Mouse (Mus musculus) heart, adult 8-10 months (tissue): ENCODE measurements around the gene Srsf5. TPM values are rescaled to one million over a fixed set of nuclear protein-coding genes. Genes with fewer than 3 reads are reported as not detected.
"Not testable (repeated sequence)": the region's sequence is repeated elsewhere in the genome, so short reads cannot be mapped to it uniquely, and the experiment has no call there.

ENCODE experiments used
- DNase-seq: peaks from one replicate; pipeline ENCODE4 v3.0.0; 2022; ENCODE audit warnings: low spot score
- total RNA-seq, 4 experiments: library from RNA; stranded (reverse); gene quantifications; 2 replicates each; pipeline ENCODE4 v1.2.4; 2022

The Srsf5 gene
- total RNA-seq, 4 experiments from 2014 or later, result 63.1 to 209 (median 139) TPM

- DNase-seq, result no peak
These were observed 2.9 kb downstream of the Srsf5 start for GRCm38 (mm10) chr12:80948202-80948601.

GRCm38 (mm10) chr12:80949603-80950002 is 4.3 kb downstream of the Srsf5 start:
- DNase-seq, result not testable (repeated sequence)

GRCm38 (mm10) chr12:80951640-80952219 is 6.4 kb downstream of the Srsf5 start:
- DNase-seq, result no peak

GRCm38 (mm10) chr12:80952526-80952925 is 7.2 kb downstream of the Srsf5 start:
- no peak for DNase-seq

GRCm38 (mm10) chr12:80956039-80956438 is 10.7 kb downstream of the Srsf5 start:
- DNase-seq, result no peak

DNA sequence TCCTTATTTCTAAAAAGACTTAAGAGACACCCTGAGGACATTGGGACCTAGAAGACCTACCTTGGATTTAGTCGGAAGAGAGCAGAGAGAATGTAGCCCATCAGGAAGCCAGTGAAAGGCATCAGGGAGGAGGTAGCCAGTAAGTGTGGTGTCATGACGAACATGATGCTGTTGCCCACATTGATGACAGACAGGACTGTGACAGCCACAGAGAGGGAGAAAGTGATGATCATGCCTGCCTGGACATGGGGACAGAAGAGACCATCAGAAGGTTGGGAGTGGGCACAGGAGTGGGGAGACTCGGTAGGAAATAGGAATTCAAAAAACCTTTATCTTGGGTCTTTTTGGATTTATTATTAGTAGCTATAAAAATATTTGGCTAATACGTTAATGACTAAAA is 12.7 kb downstream of the Srsf5 start:
- DNase-seq, result no peak

GRCm38 (mm10) chr12:80962566-80962965 is 17.3 kb downstream of the Srsf5 start:
- DNase-seq, result no peak

GRCm38 (mm10) chr12:80966059-80966838 is 20.9 kb downstream of the Srsf5 start:
- no peak for DNase-seq

DNA sequence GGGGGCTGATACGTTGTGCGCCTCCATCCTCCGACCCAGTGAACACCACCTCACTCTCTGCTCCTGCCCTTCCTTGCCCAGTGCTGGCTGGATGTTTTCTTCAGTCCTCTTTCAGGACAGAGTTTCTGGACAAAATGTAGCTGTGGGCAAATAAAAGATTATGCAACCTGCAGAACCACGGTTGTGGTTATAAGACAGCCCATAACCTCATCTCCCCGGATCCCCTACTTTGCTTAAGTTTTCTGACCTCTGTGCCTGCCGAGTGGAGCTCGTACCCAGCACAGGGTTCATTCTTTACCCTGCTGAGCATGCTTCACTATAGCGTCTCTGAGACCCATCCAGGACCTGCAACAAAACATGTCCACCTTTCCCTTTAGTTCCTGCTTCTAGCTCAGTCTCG is 22.6 kb downstream of the Srsf5 start:
- no peak for DNase-seq

DNA sequence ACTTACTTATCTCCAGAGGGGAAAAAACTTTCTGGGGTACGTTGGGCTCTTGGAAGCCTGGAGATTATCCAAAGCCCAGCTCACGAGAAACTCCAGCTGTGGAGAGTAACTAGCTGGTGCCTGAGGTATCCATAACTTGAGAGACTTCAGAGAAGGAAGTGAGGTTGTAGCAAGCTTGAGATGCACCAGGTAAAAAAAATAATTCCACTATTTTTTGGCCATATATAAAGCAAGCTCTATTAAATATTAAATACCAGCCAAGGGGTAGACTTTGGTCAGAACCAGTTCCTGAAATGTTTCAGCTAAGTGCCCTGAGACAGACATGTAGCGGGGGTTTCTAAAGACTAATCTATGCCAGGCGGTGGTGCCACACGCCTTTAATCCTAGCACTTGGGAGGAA is 23.3 kb downstream of the Srsf5 start, which contains the start of gene Slc10a1:
Gene Slc10a1 (minus strand): TSS at position 101 of the 400 bp plus-strand sequence.
- DNase-seq, result no peak

DNA sequence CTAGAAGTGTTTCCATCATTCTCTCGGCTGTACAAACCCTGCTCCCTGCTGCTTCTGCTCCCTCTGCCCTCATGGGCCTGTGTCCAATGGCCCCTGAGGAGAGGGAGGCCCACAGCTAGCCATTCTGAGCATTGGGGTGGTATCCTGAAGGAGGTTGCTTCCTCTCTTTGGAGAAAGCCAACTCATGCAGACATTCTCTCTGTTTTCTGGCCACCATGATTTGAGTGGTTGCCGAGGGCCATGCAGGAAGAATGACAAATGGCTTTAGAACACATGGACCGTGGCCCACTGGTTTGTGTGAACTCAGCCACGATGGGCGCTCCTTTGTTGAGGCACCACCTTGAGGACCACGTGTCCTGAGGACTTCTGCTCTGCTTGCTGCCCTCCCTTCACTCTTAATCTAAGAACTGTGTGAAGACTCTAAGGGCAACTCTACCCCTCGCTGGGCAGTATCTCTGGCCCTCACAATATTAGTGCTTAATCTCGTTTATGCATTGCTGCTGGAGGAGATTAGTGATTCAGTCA is 24.9 kb downstream of the Srsf5 start:
- DNase-seq, result no peak

DNA sequence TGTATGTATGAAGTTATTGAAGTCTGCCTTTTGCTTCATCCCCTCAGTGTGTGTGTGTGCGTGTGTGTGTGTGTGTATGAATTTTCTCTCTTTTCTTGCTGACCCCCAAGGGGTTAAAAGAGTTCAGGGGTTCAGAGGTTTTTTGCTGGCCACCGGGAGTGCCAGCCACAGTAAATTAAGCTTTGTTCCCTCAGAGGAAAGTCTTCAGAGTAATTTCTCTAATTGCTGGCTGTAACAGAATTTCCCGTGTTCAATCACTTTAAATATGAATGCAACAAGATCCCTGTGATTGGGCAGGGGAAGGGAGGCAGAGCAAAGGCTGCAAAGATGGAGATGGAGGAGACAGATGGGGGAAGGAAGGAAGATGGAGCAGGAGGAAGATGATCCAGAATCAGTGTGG is 26.5 kb downstream of the Srsf5 start:
- DNase-seq, result no peak

DNA sequence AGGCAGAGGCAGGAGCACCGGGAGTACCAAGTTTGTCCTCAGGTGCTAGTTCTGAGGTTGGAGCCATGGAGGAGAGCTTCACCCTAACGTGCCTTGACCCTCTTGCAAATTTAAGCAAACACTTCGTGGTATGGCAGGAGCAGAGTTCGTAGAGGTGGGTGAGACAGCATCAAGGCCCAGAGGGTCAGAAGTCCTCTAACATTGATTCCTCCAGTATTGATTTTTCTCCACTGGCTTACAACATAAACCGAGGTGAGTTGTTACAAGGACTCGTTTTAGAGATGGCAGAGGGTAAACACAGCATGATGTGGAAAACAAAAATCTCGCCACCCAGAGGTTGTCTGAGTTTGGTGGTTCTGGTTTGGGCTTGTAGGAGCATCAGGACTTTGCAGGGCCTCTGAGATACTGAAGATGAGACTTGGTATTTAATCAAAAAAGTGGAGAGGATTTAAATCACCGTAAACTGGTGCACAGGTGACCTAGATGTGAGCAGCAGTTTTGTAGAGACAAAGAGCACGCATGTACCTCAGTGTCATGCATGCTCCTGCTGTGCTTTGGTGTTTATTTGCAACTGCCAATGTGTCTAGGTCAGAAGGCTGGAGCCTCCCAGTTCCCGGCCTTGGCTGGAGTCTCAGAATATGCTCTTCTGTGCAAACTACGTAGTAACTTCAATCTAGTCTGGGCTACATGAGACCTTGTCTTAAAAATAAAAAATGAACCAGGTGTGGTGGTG is 30.8 kb downstream of the Srsf5 start:
- no peak for DNase-seq

GRCm38 (mm10) chr12:80982326-80982725 is 37.0 kb downstream of the Srsf5 start:
- DNase-seq, result peak; percentile 67

- no peak for DNase-seq
These were observed 38.4 kb downstream of the Srsf5 start for GRCm38 (mm10) chr12:80983695-80984094.

DNA sequence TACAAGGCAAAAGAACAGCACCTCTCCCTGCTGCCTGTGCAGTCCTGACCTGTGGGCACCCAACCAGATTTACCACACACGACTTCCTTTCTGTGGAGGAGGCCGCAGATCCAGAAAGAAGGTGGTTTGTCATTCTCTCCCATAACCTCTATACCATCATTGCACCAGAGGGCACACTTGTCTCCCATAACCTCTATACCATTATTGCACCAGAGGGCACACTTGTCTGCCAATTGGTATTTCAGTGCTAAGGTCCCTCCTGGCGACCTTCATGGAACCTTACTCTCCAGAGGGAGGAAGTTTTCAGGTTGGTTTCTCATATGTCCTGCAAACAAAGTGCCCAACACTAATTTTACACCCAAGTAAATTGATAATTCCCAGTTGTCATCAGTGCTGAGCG is 41.3 kb downstream of the Srsf5 start:
- DNase-seq, result no peak

DNA sequence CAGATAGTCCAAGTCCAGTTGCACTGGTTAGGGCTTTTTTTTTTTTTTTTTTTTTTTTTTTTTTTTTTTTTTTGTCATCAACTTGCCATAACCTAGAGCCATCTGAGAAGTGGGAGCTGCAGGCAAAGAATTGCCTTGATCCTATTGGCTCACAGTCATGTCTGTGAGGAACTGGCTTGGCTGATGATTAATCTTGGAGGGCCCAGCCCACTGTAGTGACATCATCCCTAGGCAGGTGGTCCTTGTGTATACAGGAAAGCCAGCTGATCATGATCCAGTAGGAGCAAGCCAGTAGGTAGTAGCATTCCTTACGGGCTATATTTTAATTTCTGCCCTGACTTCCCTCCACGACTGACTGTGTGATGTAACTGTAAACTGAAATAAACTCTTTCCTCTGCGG is 43.0 kb downstream of the Srsf5 start:
- DNase-seq, result no peak

DNA sequence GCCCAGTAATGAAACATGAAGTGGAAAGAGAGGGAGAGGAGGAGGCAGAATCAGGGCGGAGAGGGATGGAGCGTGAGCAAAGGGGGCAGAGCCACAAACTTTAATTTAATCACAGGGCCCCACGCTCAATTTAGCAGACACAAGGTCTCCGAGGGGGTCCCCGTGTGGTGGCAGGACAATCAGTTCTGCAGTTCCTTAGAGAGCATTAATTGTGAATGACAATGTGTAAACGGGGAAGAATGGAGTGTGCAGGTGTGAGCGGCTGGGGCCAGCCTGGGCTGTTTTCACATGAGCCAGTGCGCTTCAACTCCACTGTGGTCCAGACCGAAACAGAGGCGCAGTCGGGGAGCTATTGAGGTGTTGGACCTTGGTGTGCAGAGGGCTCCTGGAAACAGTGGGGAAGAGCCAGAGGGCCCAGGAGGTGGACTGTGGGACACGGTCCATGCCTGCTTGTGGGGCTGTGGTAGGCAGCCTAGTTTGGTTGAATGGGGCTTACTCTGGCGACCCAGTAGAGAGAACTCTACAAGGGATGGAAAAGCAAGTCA is 45.7 kb downstream of the Srsf5 start:
- no peak for DNase-seq

DNA sequence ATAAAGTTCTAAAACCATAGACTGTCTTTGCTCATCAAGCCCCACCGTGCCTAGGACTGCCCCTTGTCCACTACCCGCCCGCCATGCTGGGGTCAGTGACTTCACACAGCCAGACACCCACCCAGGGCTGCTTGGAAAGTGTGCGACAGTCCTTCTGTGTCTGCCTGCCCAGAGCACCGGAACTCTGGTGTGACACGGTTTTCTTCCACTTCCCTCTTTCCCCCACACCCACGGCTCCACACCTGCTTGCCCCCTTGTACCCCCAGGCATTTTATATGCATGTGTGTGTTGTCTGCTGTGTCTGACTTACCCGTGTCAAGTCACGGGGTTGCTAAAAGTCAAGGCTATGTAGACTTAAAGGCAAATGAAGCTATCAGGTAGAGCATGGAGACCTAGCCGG is 46.5 kb downstream of the Srsf5 start:
- DNase-seq, result no peak

- no peak for DNase-seq
These were observed 47.3 kb downstream of the Srsf5 start for GRCm38 (mm10) chr12:80992540-80993122.

DNA sequence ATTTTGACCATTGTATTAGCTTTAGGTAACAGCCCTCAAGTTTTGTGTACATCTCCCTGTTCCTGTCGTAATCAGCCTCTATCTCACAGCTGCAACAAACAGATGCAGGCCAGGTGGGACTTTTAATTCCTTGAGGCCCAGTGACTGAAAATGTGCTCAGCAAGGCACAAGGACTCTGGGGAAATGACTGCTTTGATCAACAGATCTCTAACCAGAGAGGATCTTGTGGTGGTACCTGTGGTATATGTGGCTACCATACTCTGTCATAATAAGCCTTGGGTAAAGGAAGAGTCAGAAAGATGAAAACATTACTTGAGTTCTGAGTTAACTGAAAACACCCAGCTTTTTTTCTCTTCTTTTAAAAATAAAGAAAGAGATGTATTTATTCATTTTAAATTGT is 48.5 kb downstream of the Srsf5 start:
- no peak for DNase-seq

- no peak for DNase-seq
These were observed 50.0 kb downstream of the Srsf5 start for GRCm38 (mm10) chr12:80995326-80995725.
